Mouse (Mus musculus) fibroblast of lung, adult 2 months (primary cell): Measurements from ENCODE around the gene Gm10322.

Experiments used
- DNase-seq: peaks from one replicate; pipeline ENCODE4 v3.0.0-alpha.2; 2011; ENCODE audit warnings: low read depth

The Gm10322 gene

DNA sequence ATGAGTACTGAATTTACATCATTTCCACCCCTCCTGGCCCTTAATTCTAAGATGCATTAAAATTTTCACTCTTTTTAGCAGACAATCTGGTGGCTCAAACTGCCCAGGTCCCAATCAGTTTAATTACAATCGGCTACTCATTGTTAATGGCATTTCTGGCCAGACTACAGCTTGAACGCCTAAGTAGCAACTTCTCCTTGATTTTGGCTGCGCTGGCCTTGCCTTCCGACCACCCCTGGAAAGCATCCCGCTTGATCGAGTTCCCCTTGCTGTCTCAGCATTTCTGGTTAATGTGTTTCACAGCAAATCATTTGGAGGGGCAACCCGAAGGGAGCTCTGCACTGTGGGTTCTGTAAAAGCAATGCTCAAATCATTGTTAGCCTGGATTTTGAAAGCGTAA lies 13.8 kb upstream of the Gm10322 start:
- no peak for DNase-seq

DNA sequence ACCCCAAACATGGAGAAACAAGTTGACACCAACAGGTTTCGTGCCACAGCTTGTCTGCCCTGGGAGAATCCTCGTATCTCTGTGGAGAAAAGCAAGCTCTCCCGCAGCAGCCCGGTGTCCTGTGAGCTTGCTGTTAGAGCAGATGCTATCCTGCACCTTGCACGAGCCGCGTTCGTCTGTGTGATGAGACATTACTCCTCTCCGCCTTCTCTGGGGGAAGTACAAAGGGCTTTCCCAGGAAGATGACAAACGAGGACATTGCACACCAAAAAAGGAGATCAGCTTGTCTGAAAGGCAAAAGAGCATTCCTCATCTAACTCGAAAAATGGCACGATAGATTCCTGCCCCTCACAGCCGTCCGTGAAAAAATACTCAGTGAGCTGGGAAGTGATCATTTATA lies 13.0 kb upstream of the Gm10322 start:
- no peak for DNase-seq

DNA sequence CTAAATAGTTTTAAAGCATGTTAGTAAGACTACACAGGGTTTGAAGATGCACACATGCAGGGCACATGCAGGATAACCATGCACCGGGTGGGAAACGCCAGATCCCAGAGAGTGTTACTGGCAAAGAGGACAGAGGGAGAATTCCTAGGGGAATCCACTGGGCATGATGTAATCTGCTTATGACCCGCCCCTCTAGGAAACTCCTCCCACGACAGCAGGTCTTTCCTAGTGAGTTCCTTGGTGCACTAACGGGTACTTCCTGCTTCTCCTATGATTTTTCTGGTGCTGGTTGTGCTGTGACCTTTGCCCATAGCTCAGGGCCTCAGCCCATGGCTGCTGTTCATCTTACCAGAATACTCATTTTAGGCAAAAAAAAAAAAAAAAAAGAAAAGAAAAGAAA lies 12.0 kb upstream of the Gm10322 start:
- no peak for DNase-seq

DNA sequence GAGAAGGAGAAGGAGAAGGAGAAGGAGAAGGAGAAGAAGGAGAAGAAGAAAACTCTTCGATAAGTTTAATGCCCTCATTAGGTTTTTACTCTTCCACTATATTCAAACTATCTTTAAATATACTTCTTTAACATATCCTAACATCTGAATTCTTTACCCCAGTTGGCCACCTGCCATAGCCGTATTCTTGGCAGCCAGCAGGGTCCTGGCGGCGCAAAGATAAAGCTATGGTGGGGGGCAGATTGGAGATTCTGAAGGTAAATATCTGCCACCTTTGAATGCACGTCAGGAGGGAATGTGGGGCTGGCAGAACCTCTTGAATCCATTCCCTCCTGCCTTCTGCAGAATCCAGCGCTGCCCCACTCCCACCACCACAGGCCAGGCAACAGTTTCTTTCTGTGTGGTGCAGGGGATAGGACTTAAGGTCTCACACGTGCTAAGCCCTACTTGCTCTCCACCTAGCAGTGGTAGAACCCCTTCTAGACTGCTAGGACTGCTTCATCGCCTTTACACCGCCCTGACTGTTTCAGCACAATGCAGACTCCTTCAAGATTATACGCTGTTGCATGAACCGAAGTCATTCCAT lies 10.9 kb upstream of the Gm10322 start:
- no peak for DNase-seq

DNA sequence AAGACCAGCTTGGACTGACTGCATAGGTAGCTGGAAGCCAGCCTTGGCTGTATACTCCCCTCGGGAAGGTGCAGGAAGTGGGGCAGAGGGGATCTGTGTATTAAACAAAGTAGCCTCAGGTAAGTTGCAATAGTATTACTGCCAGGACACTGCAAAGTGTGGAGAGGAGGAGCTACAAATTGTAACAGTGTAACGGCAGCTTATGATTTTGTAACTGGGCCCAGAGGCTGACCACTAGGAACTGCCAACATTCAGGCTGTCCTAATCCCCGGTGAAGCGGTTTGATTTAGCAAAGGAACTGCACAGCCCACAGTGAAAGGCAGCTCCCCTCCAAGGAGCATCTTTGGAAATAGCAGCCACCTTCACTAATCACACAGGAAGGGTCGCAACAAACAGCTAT lies 2.6 kb upstream of the Gm10322 start:
- no peak for DNase-seq

DNA sequence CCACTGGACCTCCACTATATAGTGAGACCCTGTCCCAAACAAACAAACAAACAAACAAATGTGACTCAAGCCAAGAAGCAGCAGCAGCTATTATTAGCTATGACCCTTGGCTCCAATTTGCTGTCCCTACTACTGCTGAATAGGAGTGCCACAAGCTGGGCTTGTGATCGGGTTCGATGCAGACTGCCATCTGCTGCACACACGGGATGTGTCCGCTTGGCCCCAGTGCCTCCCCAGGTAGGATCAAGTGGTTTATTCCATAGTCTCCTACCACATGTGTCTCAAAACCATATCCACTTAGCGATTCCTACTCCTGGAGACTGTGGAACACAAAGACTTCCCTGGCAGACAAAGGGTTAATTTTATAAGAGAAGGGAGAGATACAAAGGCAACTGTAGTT lies 1.7 kb upstream of the Gm10322 start:
- DNase-seq, result no peak

DNA sequence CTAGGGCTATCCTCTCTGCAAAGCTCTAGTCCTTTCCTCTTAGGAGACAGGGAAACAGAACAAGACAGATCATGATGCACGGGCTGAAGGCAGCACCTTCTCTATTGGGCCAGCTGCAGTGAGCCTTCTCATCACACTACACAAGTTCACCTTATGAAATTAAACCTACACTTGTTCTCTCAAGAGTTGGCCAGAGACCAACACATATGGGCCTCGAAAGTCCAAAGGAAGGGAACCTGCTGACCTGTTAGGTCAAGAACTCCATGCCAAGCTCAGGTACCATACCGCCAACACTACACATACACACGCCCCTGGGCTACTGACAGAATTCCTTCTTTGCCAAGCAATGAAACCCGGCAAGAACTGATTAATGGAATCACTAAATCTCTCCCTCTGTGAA lies 452 bp upstream of the Gm10322 start:
- no peak for DNase-seq

DNA sequence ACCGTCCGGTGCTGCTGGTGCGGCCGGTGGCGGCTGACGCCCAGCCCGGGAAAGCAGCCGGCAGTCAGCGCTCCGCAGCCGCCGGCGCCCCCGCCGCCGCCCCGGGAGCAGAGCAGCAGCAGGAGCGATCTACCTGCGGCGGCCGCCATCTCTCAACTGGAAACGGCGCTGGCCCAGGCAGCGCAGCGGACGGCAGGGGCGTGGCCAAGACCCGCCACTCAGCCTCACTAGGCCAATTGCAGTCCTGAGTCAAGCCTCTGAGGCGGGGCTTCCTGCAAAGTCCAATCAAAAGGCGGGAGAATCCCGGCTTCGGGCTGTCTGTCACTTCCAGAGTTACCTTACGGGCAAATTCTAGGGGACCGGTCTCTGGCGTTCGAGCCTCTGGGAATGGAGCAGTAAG lies 659 bp downstream of the Gm10322 start, which contains the start of gene Mcu:
TSS of gene Mcu (minus strand) at position 171 of the 400 bp plus-strand sequence.
- peak; percentile 87 for DNase-seq

DNA sequence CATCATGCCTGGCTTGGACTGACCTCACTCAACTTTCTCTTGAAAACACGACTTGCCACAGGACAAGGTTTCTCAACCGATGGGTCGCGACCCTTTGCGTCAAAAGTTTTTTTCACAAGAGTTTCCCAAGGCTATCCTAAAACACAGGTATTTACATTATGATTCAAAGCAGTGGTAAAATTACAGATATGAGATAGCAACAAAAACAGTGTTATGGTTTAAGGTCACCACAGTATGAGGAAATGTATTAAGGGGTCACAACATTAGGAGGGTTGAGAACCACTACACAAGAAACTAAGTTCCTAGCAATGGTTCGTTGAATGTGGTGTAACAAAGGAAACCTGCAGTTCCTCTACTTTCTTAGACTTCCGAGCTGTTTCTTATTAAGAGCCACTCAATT lies 1.9 kb downstream of the Gm10322 start:
- no peak for DNase-seq

DNA sequence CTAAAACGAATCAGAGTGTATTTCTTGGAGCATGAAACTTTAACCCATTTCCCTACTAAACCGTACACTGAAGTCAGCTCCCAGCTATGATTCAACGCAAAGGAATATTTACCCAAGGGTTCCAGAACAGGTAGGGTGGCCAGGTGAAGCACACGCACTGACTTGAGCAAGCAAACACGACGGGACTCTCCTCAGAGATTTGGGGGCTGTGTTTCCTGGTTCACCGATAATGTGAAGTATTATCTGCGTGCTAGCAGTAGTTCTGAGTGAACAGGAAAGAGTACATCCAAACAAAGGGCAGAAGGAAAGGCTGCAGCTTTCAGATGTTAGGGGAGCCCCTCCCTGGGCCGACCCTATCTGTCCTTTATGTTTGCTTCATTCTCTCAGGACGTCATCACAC lies 5.5 kb downstream of the Gm10322 start:
- no peak for DNase-seq

DNA sequence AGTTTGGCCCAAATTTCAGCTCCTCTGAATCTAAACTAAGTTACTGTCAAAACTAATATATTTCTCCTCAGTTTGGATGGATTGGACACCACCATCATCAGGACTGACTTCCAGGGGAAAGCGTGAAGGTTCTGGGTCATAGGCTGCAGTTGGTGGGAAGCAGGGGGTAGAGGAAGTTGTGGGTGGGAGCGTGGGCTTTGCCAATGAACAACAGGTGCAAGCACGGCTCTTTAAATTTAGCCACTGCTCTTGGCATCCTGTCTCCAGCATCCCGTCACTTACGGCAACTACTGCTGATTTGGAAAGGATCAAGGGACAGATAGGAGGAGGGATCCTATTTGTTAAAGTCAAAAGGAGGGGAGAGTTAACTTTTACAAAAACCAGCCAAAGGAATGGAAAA lies 7.6 kb downstream of the Gm10322 start:
- no peak for DNase-seq

DNA sequence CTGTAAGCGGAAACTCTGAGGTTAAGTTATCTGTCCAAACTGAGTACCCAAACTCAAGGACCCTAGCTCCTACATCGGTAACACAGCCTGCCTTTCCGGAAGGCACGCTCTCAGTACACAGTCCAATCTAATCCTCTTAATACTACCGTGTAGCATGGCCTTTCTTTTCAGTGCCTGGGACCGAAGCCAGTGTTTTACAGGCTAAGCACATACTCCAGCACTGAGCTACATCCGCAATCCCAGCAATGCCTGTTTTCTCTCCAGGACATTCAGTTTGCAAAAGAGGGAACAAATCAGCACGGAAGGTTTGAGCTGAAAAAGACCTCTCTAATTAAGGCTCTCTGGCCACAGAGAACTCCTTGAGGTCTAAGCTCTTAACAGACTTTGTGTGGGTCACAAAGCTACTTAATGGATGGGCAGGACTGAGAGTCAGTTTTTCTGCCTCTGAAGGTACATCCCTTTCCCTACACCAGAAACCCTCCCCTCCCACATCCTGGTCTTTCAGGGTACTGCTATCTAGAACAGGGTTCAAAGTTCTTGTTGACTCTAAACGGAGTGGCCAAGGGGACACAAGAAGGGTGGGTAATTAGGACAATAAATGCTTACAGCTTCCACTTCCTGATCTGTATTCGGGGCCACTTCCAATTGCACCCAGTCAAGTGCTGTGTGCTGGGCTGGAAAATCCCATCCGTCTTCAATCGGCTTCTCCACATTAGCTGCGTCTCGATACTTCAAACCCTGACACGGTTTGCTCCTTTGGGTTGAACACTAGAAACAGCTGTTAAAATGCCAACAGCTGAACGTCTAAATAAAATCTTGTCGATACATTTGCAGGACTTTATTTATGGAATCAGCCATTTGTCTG lies 13.0 kb downstream of the Gm10322 start:
- no peak for DNase-seq

DNA sequence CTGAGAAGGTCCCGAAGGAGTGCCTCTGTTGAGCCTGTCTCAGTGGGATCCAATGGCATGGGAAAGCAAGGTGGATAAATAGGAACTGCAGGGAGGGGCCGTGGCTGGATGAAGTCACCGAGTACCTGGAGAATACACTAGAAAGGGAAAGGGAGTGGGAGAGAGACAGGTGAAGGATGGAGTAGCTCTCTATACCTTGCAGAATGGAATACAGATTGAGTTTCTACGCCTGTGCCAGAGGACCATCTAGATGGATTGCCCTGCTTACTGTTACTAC lies 13.6 kb downstream of the Gm10322 start:
- no peak for DNase-seq

DNA sequence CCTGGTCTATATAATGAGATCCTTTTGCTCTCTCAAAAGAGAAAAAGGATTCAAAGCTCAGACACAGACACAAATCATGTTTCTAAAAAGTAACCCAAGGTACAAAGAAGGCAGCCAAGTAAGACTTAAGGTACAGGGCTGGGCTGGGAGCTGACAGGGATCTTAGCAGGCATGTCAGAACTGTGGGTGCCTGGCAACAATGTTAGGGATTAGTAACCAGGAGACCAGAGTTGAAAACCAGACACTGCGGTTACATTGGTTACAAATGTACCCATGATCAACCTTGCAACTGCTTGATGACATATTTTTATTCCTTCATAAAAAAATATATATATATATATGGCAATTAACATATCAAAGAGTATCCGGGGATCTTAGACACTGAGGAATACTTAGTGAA lies 20.2 kb downstream of the Gm10322 start:
- DNase-seq, result no peak

DNA sequence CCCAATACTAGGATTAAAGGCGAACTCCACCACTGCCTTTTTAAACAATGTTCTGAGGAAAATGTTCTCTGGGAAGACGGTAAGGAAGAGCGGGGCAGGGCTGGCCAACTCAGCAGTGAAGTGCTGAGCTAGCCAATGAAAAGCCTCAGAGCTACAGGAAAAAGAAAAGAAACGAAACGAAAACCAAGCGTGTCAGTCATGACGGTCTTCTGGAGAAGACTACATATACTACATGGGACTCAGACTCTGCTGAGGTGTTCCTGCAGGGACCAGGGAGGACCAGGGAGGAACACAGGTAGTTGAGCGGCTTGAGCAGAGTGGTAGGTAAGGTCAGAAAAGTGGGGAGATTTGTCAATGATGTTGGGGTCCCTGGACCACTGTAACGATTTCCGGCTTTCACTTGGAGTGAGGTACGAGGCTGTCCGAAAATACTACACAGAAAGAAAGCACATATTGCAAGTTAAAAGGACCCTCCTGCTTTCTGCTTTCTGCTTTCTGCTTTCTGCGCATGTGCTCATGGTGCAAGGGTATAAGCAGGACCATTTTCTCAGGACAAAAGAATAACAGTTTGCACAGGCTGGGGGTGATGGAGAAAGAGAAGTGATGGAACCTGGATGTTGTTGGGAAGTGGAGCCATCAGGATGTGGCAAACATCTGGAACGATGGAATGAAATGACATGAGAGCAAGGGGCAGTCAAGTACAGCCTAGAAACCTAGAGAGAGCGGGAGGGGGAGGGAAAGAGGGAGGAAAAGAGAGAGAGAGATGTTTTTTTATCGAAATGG lies 21.1 kb downstream of the Gm10322 start:
- DNase-seq, result peak; percentile 42

DNA sequence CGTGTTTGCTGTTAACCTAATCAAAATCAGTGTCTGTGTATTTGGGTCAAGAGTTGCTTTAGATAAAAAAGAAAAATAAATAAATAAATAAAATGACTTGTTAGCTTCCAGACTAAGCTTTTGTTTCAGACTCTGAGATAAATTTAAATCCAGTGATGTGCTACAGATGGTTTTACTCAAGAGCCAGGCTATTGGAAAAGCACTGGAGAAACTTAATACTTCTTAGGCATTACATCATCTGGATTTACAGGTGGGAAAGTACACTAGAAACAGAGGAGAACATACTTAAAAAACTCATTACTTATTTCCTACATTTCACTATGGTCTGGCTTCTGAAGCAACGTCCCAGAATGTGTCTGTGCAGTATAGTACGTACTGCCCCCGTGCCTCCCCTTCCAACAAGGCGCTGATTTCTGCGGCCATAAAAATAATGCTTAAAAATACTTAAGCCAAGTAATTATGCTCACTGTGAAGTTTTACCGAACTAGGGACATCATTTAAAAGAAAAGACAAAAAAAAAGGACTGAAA lies 21.8 kb downstream of the Gm10322 start:
- DNase-seq, result no peak

DNA sequence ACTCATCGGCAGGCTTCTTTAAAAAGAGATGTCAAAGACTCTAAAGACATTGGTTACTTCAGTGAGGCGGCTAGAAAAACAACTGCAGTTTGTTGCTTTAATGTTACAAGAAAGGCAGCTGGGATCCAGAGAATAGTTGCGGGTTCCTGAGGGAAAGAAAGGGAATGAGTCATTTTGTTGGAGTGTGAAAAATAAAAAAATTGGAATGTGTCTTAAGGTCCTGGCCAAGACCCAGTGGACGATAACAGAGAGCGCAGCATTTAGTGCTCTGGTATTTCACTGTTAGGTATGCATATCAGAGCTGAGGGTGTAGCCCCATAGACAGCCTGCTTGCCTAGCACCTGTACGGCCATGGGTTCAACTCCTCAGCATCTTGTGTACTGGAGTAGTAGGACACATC lies 22.7 kb downstream of the Gm10322 start:
- peak; percentile 53 for DNase-seq

DNA sequence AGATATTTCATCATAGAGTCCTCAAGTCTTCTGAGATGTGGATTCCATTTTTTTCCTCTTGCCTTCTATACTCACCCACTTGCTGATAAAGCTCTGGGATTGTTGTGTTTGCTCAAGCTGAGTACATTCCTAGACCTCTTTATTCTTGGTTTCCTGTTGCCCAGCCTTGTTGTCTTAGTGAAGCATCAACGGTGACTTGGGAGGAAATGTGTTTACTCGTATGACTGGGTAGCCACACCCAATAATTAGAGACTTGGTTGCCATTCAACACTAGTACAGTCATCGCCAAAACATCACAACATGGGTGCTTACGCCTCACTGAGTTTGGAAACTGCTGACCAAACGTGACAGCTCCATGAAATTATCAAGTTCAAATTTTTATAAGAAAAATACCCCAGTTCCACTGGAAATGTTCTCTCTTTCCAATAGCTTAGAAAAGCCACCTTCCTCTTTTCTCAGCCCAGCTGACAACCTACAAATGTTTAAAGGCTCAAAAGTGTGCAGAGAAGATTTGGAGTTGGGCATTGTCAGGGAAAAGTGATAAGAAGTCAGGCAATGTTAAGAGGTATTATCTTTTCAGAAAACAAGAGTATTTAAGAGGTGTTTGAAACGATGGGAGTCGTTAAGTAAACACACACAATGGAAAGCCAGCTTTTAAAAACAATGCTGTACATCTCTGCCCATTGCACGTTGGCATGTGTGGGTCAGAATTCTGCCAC lies 27.0 kb downstream of the Gm10322 start:
- DNase-seq, result peak; percentile 80

DNA sequence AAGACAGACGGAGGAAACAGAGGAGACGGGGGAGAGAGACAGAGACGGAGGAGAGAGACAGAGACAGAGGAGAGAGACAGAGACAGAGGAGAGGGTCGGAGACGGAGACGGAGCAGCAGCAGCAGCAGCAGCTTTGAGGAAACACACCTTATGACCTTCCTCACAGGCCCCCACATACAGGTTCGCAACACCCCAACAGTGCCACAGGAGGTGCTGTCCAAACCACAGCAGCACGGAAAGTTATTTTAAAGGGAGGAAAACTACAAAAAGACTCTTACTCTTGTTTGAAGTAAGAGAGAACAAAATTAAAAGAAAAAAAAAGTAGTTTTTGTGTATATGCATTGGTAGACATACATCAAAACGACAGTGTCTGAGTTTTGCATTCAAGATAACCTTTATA lies 27.8 kb downstream of the Gm10322 start:
- DNase-seq, result no peak

DNA sequence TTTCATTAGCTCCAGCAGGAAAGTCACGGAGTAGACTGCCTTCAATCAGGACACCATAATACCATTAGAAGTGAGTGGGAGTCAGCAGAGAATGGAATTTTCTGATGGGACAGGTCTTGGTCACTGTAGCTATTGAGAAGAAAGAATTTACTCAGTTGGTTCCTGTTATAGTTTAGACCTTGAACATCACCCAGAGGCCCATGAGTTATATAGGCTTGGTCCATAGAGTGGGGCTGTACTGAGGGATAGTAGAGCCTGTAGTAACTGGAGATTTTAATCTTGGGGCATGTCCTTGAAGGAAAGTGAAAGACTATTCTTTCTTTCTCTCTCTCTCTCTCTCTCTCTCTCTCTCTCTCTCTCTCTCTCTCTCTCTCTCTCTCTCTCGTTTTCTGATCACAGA lies 28.8 kb downstream of the Gm10322 start:
- no peak for DNase-seq

DNA sequence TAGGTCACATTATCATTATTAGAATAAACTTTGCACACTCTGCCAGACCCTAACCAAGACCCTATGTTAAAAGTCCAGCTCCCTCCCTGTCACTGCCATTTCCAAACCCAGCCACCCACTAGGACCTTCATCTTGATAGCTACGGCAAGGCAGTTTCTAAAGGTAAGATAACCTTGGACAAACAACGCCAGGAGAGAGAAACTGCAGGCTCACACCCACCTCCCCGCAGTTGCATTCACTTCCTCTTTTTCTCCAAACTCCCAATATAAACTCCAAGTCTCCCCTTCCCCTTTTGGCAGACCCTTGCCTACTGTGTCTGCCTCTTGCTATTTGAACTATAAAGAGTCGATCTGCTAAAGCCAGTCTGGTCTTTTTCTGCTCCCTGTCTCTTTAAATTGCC lies 29.3 kb downstream of the Gm10322 start:
- no peak for DNase-seq

DNA sequence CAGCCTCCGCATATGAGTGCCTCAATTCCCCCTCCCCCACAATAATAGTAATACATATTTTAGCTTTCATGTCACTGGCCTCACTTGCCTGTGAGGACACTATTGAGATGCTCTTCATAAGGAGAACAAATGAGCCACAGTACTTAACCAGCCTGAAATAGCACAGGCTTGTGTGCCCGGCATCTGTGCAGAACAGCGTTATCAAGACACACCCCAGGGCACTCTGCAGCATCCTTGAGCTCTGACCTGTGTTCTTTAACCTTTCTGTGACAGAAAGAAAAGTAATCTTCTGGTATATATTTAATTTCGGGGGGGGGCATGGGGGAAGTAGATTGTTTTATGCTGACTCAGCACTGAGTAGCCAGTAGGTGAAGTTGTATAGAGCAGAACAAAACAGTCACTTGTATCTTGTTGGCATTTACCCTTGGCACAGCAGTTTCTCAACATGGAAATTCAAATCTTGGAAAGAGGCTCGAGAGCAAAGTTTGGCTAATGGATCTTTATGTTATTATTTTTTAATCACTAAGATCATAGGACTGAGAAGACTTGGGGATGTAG lies 31.0 kb downstream of the Gm10322 start:
- no peak for DNase-seq
